29 mouse cellular contexts compared by ENCODE assay signal in genomic region chr4:123057957-123058356, GRCm38 (mm10). TPM values are rescaled to one million over a fixed set of nuclear protein-coding genes. Genes with fewer than 3 reads are reported as not detected.
DNase-seq lines count a peak whose midpoint lies in the region; ATAC-seq and TF ChIP-seq lines count a peak whose summit lies in the region.
"Had no signal": no experiment of that assay in that cellular context is flagged by ENCODE, and none has a peak within 500 bp of the region (broad histone marks: within the 10 kb centered on the region; RNA-seq: fewer than 3 reads in every experiment).

No protein-coding gene starts in this region.

- DNase-seq in liver, embryonic 11.5 days (ENCODE audit: low spot score), result no peak
- no peak for DNase-seq in liver, postnatal 0 days
- no peak for DNase-seq in liver, embryonic 13.5 days
- no peak for DNase-seq in urinary bladder, adult 2 months (ENCODE audit: low spot score)
- DNase-seq: adrenal gland, adult 2 months; adrenal gland, postnatal 10 days; adrenal gland, postnatal 25 days; cerebellum, adult 11 months; cerebellum, adult 18-20 months; cerebellum, adult 8-10 months; cerebellum, adult 9-11 months; cerebellum, postnatal 14 days; cerebellum, postnatal 36 days; embryo, embryonic 11 days had no signal

- 35% methylated on average over 1 of the region's 1 CpGs for WGBS in intestine, embryonic 16.5 days
- WGBS in intestine, embryonic 15.5 days, result 9% methylated on average over 1 of the region's 1 CpGs
- WGBS in liver, embryonic 11.5 days, result 43% methylated on average over 1 of the region's 1 CpGs
- 30% methylated on average over 1 of the region's 1 CpGs for WGBS in liver, postnatal 0 days (ENCODE audit: insufficient replicate concordance)
- 28% methylated on average over 1 of the region's 1 CpGs for whole genome bisulfite sequencing in liver, embryonic 13.5 days (ENCODE audit: insufficient replicate concordance)

- no peaks in the 10 kb centered on the region; the same call in 1 of the 2 replicates for H3K36me3 ChIP-seq in intestine, embryonic 16.5 days (ENCODE audit: control insufficient read depth, insufficient read depth, low read length)
- peaks cover 13% of the 10 kb centered on the region for H3K36me3 ChIP-seq in intestine, embryonic 15.5 days
- H3K36me3 ChIP-seq in liver, embryonic 11.5 days (ENCODE audit: control insufficient read depth, insufficient read depth, low read length), result peaks cover 28% of the 10 kb centered on the region
- peaks cover 26% of the 10 kb centered on the region for H3K36me3 ChIP-seq in liver, postnatal 0 days (replicated peaks; ENCODE audit: insufficient read depth, low read length)
- H3K36me3 ChIP-seq in liver, embryonic 13.5 days, result peaks cover 35% of the 10 kb centered on the region

- ATAC-seq in intestine, embryonic 16.5 days, result 0 out of 2 replicates have a peak, but pooled peaks have one; percentile 26
- no peak for ATAC-seq in intestine, embryonic 15.5 days
- peak; percentile 65 for ATAC-seq in liver, embryonic 11.5 days (replicated peaks; ENCODE audit: low FRiP score)
- no peak for ATAC-seq in liver, postnatal 0 days
- 0 out of 2 replicates have a peak, but pooled peaks have one; percentile 58 for ATAC-seq in liver, embryonic 13.5 days (ENCODE audit: low read depth)
- ATAC-seq in megakaryocyte, adult 5-6 weeks (ENCODE audit: poor library complexity, severe bottlenecking), result 0 out of 2 replicates have a peak, but pooled peaks have one; percentile 12
- no peak for ATAC-seq in granulocyte monocyte progenitor cell, adult 5-6 weeks (replicated peaks; ENCODE audit: poor library complexity, severe bottlenecking)
- ATAC-seq: forebrain, embryonic 14.5 days; forebrain, embryonic 16.5 days had no signal

- TF ChIP-seq EP300 in liver, postnatal 0 days (IDR thresholded peaks at IDR 0.05; ENCODE audit: low read depth), result no peak

- no peak overlapping the region for H3K27ac ChIP-seq in intestine, embryonic 16.5 days (ENCODE audit: low read length)
- H3K27ac ChIP-seq in intestine, embryonic 15.5 days, result no peak overlapping the region
- no peak overlapping the region for H3K27ac ChIP-seq in liver, embryonic 11.5 days (ENCODE audit: low read depth, low read length)
- H3K27ac ChIP-seq in liver, postnatal 0 days (ENCODE audit: low read depth), result no peak overlapping the region
- no peak overlapping the region for H3K27ac ChIP-seq in liver, embryonic 13.5 days
- H3K27ac ChIP-seq: embryonic facial prominence, embryonic 12.5 days; forebrain, embryonic 10.5 days; forebrain, embryonic 12.5 days had no signal

- H3K9me3 ChIP-seq in intestine, embryonic 16.5 days (ENCODE audit: control insufficient read depth, low read length), result no peaks in the 10 kb centered on the region
- no peaks in the 10 kb centered on the region for H3K9me3 ChIP-seq in intestine, embryonic 15.5 days
- H3K9me3 ChIP-seq in liver, embryonic 11.5 days (ENCODE audit: control insufficient read depth, low read length), result no peaks in the 10 kb centered on the region
- H3K9me3 ChIP-seq in liver, postnatal 0 days (ENCODE audit: low read length), result no peaks in the 10 kb centered on the region
- no peaks in the 10 kb centered on the region for H3K9me3 ChIP-seq in liver, embryonic 13.5 days (replicated peaks)
- H3K9me3 ChIP-seq: embryonic facial prominence, embryonic 12.5 days; forebrain, embryonic 10.5 days; forebrain, embryonic 12.5 days had no signal

- no peaks in the 10 kb centered on the region for H3K27me3 ChIP-seq in intestine, embryonic 16.5 days (replicated peaks; ENCODE audit: control insufficient read depth, insufficient read depth, low read length)
- H3K27me3 ChIP-seq in intestine, embryonic 15.5 days (replicated peaks), result no peaks in the 10 kb centered on the region
- no peaks in the 10 kb centered on the region for H3K27me3 ChIP-seq in liver, embryonic 11.5 days (replicated peaks; ENCODE audit: control insufficient read depth, insufficient read depth, low read length)
- H3K27me3 ChIP-seq in liver, postnatal 0 days (ENCODE audit: insufficient read depth, low read length), result no peaks in the 10 kb centered on the region
- H3K27me3 ChIP-seq in liver, embryonic 13.5 days, result no peaks in the 10 kb centered on the region
- H3K27me3 ChIP-seq: embryonic facial prominence, embryonic 12.5 days; forebrain, embryonic 12.5 days had no signal

- H3K4me1 ChIP-seq in intestine, embryonic 16.5 days (ENCODE audit: control insufficient read depth, insufficient read depth, low read length), result no peaks in the 10 kb centered on the region
- no peaks in the 10 kb centered on the region for H3K4me1 ChIP-seq in intestine, embryonic 15.5 days (replicated peaks)
- no peaks in the 10 kb centered on the region for H3K4me1 ChIP-seq in liver, embryonic 11.5 days (replicated peaks; ENCODE audit: control insufficient read depth, insufficient read depth, low read length)
- H3K4me1 ChIP-seq in liver, postnatal 0 days (ENCODE audit: insufficient read depth), result no peaks in the 10 kb centered on the region
- no peaks in the 10 kb centered on the region for H3K4me1 ChIP-seq in liver, embryonic 13.5 days (replicated peaks)
- H3K4me1 ChIP-seq: embryonic facial prominence, embryonic 12.5 days had no signal

- TF ChIP-seq CTCF in liver, postnatal 0 days (IDR thresholded peaks at IDR 0.05; ENCODE audit: low read depth), result no peak

- no peak overlapping the region for H3K4me3 ChIP-seq in intestine, embryonic 16.5 days (ENCODE audit: low read length)
- H3K4me3 ChIP-seq in intestine, embryonic 15.5 days (replicated peaks), result no peak overlapping the region
- H3K4me3 ChIP-seq in liver, embryonic 11.5 days (ENCODE audit: low read depth, low read length), result no peak overlapping the region
- no peak overlapping the region for H3K4me3 ChIP-seq in liver, postnatal 0 days (ENCODE audit: low read depth, low read length)
- no peak overlapping the region for H3K4me3 ChIP-seq in liver, embryonic 13.5 days (replicated peaks)
- H3K4me3 ChIP-seq: embryonic facial prominence, embryonic 12.5 days; erythroblast, embryonic 14.5 days; forebrain, embryonic 10.5 days; forebrain, embryonic 12.5 days had no signal

- no peak overlapping the region for H3K4me2 ChIP-seq in intestine, embryonic 16.5 days (ENCODE audit: low read depth, low read length)
- H3K4me2 ChIP-seq in intestine, embryonic 15.5 days (replicated peaks), result no peak overlapping the region
- H3K4me2 ChIP-seq in liver, embryonic 11.5 days, result no peak overlapping the region
- H3K4me2 ChIP-seq in liver, postnatal 0 days (ENCODE audit: low read depth, low read length), result no peak overlapping the region
- no peak overlapping the region for H3K4me2 ChIP-seq in liver, embryonic 13.5 days
- H3K4me2 ChIP-seq: embryonic facial prominence, embryonic 12.5 days; forebrain, embryonic 12.5 days had no signal

- H3K9ac ChIP-seq in intestine, embryonic 16.5 days (ENCODE audit: low read depth, low read length), result no peak overlapping the region
- H3K9ac ChIP-seq in intestine, embryonic 15.5 days, result no peak overlapping the region
- H3K9ac ChIP-seq in liver, embryonic 11.5 days (ENCODE audit: low read depth, low read length), result no peak overlapping the region
- H3K9ac ChIP-seq in liver, postnatal 0 days (replicated peaks), result no peak overlapping the region
- H3K9ac ChIP-seq in liver, embryonic 13.5 days, result no peak overlapping the region
- H3K9ac ChIP-seq: embryonic facial prominence, embryonic 12.5 days; forebrain, embryonic 12.5 days had no signal

RNA-seq across cellular contexts. Expression of gene Trit1, which starts 41.6 kb away (rescaled TPM):
- 12.7 and 16.0 TPM in 2 replicates for polyA plus RNA-seq in intestine, embryonic 16.5 days (2015; fragmentation: Nextera tagmentation; extraction: Ambion mirVana)
- polyA plus RNA-seq in intestine, embryonic 15.5 days (2015; fragmentation: Nextera tagmentation; extraction: Ambion mirVana), result 15.6 and 16.7 TPM in 2 replicates
- 17.2 and 17.5 TPM in 2 replicates for polyA plus RNA-seq in liver, embryonic 11.5 days (2014; fragmentation: Nextera tagmentation; extraction: Ambion mirVana)
- polyA plus RNA-seq in liver, postnatal 0 days (2015; fragmentation: Nextera tagmentation; extraction: Ambion mirVana), result 7.1 and 7.5 TPM in 2 replicates
- polyA plus RNA-seq in liver, embryonic 13.5 days (2015; fragmentation: Nextera tagmentation; extraction: Ambion mirVana), result 7.2 TPM in 2 replicates
- 10.7 and 16.5 TPM in 2 replicates for total RNA-seq in megakaryocyte, adult 5-6 weeks (2015)
- 21.0 and 22.3 TPM in 2 replicates for total RNA-seq in megakaryocyte, adult 5-6 weeks (2017)
- polyA plus RNA-seq in urinary bladder, adult 2 months (2012; rRNA removed), result 15.9 and 16.2 TPM in 2 replicates
- 10.8 and 21.5 TPM in 2 replicates for total RNA-seq in granulocyte monocyte progenitor cell, adult 5-6 weeks (2014; fragmentation: Nextera tagmentation)
- total RNA-seq in granulocyte monocyte progenitor cell, adult 5-6 weeks (2017), result 20.4 and 20.7 TPM in 2 replicates

RNA-seq across cellular contexts. Expression of gene Bmp8b, which starts 47.0 kb away (rescaled TPM):
- 0.29 and 0.47 TPM in 2 replicates for polyA plus RNA-seq in intestine, embryonic 16.5 days (2015; fragmentation: Nextera tagmentation; extraction: Ambion mirVana)
- 0.27 and 0.44 TPM in 2 replicates for polyA plus RNA-seq in intestine, embryonic 15.5 days (2015; fragmentation: Nextera tagmentation; extraction: Ambion mirVana)
- 1.7 and 2.2 TPM in 2 replicates for polyA plus RNA-seq in liver, embryonic 11.5 days (2014; fragmentation: Nextera tagmentation; extraction: Ambion mirVana)
- polyA plus RNA-seq in liver, postnatal 0 days (2015; fragmentation: Nextera tagmentation; extraction: Ambion mirVana), result 0.07 and 0.09 TPM in 2 replicates
- polyA plus RNA-seq in liver, embryonic 13.5 days (2015; fragmentation: Nextera tagmentation; extraction: Ambion mirVana), result 0.50 and 0.81 TPM in 2 replicates
- not detected in 2 replicates for total RNA-seq in megakaryocyte, adult 5-6 weeks (2015)
- not detected in 2 replicates for total RNA-seq in megakaryocyte, adult 5-6 weeks (2017)
- polyA plus RNA-seq in urinary bladder, adult 2 months (2012; rRNA removed), result 0.74 and 1.3 TPM in 2 replicates
- total RNA-seq in granulocyte monocyte progenitor cell, adult 5-6 weeks (2014; fragmentation: Nextera tagmentation), result not detected in 2 replicates
- total RNA-seq in granulocyte monocyte progenitor cell, adult 5-6 weeks (2017), result 0.09 TPM in 1 of 2 replicates, not detected in the other
- total RNA-seq: adrenal gland, adult 2 months; adrenal gland, postnatal 10 days; adrenal gland, postnatal 25 days; common myeloid progenitor, adult 5-6 weeks had no signal
- polyA plus RNA-seq: C2C12; erythroblast, embryonic 14.5 days had no signal

RNA-seq across cellular contexts. Expression of gene Oxct2b, which starts 58.1 kb away (rescaled TPM):
- 0.13 TPM in 1 of 2 replicates, not detected in the other for polyA plus RNA-seq in intestine, embryonic 16.5 days (2015; fragmentation: Nextera tagmentation; extraction: Ambion mirVana)
- 0.11 TPM in 1 of 2 replicates, not detected in the other for polyA plus RNA-seq in intestine, embryonic 15.5 days (2015; fragmentation: Nextera tagmentation; extraction: Ambion mirVana)
- polyA plus RNA-seq in liver, embryonic 11.5 days (2014; fragmentation: Nextera tagmentation; extraction: Ambion mirVana), result not detected in 2 replicates
- polyA plus RNA-seq in liver, postnatal 0 days (2015; fragmentation: Nextera tagmentation; extraction: Ambion mirVana), result not detected in 2 replicates
- not detected in 2 replicates for polyA plus RNA-seq in liver, embryonic 13.5 days (2015; fragmentation: Nextera tagmentation; extraction: Ambion mirVana)
- total RNA-seq in megakaryocyte, adult 5-6 weeks (2015), result not detected in 2 replicates
- 0.12 TPM in 1 of 2 replicates, not detected in the other for total RNA-seq in megakaryocyte, adult 5-6 weeks (2017)
- 0.21 and 0.33 TPM in 2 replicates for polyA plus RNA-seq in urinary bladder, adult 2 months (2012; rRNA removed)
- total RNA-seq in granulocyte monocyte progenitor cell, adult 5-6 weeks (2014; fragmentation: Nextera tagmentation), result 1.7 TPM in 1 of 2 replicates, not detected in the other
- total RNA-seq in granulocyte monocyte progenitor cell, adult 5-6 weeks (2017), result not detected in 2 replicates
- total RNA-seq: adrenal gland, adult 2 months; adrenal gland, postnatal 10 days; adrenal gland, postnatal 25 days; adrenal gland, postnatal 4 days; common myeloid progenitor, adult 5-6 weeks; MEL had no signal
- polyA plus RNA-seq: adrenal gland, adult 2 months; C2C12; embryonic facial prominence, embryonic 14.5 days; erythroblast, embryonic 14.5 days; forebrain, embryonic 10.5 days had no signal

Comparison
In these comparisons a context has a peak if more than half of its experiments do, and no peak if none do; other contexts are left out.
1. ATAC-seq: peak in intestine, embryonic 16.5 days (single experiment), liver, embryonic 11.5 days (single experiment), liver, embryonic 13.5 days (single experiment) and megakaryocyte, adult 5-6 weeks (single experiment); none in intestine, embryonic 15.5 days (single experiment), liver, postnatal 0 days (single experiment) and granulocyte monocyte progenitor cell, adult 5-6 weeks (single experiment).